Mouse (Mus musculus) testis, postnatal 14 days (tissue): ENCODE results near the gene Eif1ad.
"Not testable (repeated sequence)": the region's sequence is repeated elsewhere in the genome, so short reads cannot be mapped to it uniquely, and the experiment has no call there.

Experiments
- DNase-seq: peaks from one replicate; pipeline ENCODE4 v3.0.0; 2021; ENCODE audit warnings: low spot score

Gene Eif1ad

DNA sequence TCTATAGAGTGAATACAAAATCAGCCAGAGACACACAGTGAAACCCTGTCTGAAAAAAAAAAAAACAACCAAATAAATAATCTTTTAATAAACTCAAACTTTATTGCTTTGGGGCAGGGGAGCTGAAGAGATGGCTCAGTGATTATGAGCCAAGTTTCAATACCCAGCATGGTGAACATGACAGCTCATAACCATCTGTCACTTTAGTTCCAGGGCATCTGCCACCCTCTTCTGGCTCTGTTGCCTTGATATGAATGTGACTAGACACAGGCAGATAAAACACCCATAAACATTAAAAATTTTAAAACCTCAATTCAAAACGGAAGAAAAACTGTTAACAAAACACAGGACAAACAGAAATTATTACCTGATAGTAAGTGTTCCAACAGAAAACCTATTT lies 10.9 kb downstream of the Eif1ad start:
- no peak for DNase-seq

DNA sequence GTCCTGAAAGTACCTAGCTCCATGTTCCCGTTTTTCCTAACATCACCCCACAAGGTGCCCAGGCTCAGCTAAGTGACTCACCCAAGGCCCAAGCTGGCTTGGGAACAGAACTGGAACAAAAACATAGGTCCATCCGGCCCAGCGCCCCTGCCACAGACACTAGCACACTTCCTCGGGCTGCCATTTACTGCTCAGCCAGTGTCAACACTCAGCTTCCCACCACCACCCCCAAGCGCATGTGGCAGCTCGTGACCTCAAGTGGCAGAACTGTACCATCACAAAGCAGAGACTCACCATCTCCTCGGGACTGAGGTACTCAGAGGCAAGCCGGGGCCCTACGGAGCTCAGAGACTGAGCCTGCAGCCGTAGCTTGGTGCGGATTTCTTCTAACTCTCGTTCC lies 16.8 kb downstream of the Eif1ad start:
- DNase-seq: no peak

DNA sequence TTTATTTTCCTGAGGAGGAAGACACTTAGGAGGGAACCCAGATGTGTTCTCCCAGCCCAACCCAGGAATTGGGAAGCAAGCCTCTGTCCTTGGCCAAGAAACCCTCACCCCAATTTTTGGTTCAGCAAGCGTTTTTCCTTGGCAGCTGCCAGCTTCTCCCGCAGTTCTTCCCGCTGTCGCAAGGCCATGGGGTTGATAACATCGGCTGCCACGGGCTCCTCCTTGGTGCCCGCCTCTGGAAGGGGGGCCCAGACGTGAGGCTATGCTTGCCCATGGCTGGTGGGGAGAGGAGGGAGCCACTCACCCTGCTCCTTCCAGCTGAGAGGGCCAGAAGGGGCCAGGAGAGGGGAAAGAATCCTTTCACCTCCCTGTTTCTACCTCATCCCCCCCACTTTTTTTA lies 18.2 kb downstream of the Eif1ad start:
- no peak for DNase-seq

DNA sequence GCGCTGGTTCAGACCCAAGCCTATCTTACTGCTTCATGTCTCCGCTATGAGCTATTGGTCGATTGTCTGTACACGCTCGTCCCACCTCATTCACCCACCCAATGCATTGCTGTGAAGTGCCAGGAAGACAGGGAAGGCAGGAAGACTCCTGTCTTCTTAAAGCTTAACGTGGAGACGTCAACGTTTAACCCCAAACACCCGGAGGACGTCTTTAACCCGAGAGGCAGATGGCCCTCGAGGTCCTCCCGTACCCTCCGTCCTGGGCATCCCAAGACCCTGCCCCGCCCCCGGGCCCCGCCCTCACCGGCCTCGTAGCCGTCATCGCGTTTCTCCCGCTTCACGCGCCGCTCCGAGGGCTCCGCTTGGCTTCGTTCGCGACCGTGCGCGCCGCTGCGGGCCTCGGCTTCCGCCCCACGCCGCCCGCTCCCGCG lies 21.5 kb downstream of the Eif1ad start:
- DNase-seq: peak; percentile 52

DNA sequence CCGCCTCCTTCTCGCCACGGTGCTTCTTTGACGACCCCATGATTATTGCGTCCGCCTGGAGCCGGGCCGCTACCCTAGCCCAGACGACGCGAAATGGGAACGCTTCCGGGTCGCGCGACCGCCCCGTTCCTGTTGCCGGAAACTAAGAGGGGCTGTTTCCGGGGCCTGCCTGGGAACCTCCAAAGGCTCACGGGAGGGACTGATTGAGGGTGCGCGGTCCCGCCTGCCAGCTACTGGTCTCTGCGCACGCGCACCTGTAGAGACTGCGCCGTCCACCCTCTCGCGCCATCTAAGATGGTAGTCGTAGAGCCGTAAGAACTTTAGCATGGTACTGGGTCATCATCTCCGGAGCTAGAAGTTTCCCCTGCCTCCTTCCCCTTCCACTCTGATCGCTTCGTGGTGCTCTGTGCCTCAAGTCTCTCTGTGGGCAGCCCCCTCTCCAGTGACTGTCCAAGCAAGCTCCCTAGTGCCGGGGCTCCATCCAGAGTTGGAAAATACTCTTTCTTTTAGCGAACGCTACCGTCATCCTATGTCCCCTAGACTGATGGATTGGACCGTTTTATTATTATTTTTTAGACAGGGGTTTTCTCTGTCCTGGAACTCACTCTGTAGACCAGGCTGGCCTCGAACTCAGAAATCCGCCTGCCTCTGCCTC lies 22.2 kb downstream of the Eif1ad start, which contains the start of gene Sart1:
Gene Sart1, minus strand, starts transcription at position 116 of the 655 bp plus-strand sequence.
- DNase-seq: peak; percentile 96

DNA sequence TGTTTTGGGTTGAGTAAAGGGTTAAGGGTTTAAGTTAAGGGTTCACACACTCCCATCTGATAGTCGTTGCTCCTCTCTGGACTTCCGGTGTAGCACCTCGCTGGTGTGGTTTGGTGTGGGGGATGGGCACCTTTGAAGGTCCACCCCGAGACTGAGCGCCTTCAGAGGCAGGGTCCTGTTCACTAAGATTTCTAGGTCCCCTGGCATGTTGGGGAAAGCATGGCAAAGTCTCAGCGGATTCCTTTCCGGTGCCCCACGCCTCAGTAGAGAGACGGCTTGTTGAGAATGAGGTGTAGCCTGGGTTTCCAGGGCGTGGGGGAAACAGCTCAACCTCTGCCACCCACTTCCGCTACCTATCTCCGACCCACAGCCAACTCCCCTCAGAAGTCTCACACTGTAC lies 23.1 kb downstream of the Eif1ad start:
- no peak for DNase-seq

DNA sequence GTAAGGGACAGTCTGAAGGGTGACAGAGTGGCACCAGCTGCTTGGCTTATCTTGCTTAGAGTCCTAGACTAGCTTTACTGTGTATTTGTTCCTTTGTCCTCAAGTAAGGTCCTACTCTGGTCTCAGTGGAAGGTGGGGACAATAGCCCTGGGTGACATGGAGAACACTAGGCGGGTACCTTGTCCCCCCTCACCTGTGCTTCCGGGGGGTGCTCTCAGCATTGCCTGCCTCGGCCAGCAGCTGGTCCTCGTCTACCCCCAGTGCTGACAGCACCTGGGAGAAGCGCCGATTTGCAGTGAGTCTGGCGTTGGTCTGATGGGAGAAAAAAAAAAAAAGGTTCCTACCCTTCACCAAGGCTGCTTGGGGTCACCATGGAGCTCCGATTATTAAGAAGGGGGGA lies 23.9 kb downstream of the Eif1ad start:
- DNase-seq: no peak

DNA sequence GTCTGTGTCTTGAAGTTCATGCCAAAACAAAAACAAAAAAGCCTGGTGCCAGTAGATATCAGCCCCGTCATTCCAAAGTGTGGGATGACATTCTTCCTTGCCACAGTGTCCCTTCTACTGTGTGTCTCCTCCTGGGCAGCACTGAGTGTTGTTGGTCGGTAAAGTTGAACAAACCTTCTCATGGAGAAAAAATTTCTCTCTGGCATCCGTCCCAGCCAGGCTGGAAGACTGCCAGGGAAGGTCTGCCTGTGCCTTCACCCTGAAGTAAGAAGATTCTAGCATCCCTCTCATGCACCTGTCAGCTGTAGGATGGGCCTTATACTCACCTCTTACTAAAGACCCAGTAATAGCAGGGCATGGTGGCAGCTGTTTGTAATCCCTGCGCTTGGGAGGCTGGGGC lies 26.4 kb downstream of the Eif1ad start:
- peak; percentile 68 for DNase-seq

DNA sequence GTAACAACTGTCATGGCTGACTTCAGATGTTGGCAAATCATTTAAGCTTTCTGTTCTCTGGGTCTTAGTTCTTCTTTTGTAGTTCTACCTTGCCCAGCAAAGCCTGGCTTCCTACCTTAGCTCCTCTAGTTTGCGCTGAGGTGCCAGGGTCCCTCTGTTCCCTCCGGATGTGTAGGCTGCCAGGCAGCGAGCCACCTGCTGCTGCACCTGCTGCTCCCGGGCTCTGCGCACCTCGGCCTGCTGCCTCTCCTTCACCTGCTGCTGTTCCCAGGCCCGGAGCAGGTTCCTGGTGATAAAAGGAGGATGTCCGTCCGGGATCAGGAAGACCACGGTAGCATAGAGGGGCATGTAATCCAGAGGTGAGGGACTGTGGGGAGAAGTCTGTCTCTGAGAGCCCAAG lies 27.6 kb downstream of the Eif1ad start:
- no peak for DNase-seq

DNA sequence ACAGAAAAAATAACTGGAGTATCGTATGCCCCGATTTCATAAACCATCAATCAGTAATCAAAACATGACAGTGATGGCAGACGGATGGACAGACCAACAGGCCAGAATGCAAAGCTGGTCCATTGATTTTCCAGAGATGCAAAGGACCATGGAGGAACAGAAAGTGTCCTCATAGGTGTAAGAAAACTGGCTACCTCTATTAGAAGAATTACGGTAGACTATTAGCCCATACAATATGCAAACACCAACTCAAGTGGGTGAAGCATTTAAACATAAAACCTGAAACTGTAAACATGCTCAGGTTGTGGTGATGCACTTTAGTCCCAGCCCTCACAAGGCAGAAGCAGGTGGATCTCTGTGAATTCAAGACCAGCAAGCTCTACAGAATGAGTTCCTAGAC lies 28.8 kb downstream of the Eif1ad start:
- DNase-seq: no peak

DNA sequence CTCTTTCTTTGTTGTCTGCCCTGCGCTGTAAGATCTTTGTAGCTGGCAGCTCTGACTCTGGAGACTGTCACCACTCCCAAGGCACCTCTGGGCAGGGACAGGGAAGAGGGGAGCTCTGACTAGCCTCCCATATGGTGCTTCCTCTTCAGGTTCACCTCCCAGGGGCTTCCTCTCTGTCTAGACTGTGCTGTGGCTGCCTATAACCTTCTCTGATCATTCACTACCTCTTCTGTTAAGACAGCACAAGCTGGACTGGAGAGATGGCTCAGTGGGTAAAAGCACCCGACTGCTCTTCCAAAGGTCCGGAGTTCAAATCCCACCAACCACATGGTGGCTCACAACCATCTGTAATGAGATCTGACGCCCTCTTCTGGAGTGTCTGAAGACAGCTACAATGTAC lies 34.5 kb downstream of the Eif1ad start:
- not testable (repeated sequence) for DNase-seq

DNA sequence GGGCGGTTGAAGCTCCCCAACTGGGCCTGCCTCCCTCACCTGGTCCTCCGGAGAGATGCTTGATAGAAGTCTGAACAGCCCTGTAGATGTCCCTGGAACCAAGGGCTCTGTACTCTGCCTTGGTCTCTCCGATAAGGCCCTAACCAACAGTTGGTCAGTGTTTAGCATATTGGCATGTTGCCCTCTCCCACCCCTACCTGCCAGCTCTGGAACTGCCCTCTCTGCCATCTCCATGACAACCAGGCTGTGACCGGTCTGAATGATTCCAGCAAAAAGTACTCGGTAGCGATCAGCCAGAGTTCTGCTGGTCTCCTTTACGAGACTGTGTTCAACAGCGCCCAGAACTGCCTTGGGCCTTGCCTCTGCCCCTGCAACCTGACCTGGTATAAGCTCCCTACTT lies 35.8 kb downstream of the Eif1ad start, which contains the start of gene Tsga10ip:
Gene Tsga10ip, minus strand, starts transcription at position 234 of the 400 bp plus-strand sequence.
- no peak for DNase-seq

DNA sequence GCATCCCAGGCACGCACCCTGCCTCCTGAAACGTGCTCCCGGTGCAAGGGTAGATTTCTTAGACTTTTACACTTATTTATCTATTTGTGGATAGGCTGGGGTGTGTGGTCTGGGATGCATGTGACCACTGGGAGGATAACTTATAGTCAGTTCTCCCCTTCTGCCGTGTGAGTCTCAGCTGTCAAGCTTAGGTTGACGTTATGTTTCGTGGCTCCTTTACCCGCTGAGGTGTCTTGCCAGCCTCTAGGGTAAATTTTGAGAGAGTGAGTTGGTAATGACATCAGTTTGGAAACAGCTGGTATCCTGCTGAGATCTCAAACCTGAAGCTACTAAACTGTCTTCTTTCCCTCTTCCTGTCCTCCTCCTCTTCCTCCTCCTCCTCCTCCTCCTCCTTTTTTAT lies 39.4 kb downstream of the Eif1ad start:
- no peak for DNase-seq

DNA sequence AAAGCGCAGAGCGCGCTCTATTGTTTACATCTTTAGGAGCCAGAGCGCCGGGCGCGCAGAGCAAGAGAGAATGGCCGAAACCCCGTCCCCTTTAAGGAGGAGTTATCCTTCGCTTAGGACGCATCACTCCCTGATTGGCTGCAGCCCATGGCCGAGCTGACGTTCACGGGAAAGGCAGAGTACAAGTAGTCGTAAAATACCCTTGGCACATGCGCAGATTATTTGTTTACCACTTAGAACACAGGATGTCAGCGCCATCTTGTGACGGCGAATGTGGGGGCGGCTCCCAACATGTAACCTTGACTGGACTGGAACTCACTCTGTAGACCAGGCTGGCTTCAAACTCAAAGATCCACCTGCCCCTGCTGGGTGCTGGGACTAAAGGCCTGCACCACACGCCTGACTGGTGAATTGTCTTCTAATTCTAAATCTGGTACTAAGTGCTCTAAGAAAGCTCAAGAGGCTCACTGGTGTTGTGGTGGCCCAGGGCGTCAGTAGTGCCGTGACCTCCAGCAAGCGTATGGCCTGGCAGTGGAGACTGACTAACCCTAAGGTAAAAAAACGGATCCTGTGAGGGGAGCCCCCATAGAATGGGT lies 40.1 kb downstream of the Eif1ad start:
- DNase-seq: not testable (repeated sequence)

DNA sequence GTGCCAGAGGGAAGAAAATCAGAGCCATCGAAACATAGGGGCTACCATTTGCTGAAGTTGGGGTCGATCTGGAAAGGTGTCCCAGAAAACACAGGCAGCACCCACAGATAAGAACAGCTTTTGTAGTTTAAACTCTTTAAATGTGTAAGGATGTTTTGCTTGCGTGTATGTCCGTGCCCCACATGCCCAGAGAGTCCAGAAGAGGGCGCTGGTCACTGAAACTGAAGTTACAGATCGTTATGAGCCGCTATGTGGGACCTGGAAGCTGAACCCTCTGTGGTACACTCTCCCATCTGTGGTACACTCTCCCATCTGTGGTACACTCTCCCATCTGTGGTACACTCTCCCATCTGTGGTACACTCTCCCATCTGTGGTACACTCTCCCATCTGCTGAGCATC lies 40.6 kb downstream of the Eif1ad start:
- no peak for DNase-seq

DNA sequence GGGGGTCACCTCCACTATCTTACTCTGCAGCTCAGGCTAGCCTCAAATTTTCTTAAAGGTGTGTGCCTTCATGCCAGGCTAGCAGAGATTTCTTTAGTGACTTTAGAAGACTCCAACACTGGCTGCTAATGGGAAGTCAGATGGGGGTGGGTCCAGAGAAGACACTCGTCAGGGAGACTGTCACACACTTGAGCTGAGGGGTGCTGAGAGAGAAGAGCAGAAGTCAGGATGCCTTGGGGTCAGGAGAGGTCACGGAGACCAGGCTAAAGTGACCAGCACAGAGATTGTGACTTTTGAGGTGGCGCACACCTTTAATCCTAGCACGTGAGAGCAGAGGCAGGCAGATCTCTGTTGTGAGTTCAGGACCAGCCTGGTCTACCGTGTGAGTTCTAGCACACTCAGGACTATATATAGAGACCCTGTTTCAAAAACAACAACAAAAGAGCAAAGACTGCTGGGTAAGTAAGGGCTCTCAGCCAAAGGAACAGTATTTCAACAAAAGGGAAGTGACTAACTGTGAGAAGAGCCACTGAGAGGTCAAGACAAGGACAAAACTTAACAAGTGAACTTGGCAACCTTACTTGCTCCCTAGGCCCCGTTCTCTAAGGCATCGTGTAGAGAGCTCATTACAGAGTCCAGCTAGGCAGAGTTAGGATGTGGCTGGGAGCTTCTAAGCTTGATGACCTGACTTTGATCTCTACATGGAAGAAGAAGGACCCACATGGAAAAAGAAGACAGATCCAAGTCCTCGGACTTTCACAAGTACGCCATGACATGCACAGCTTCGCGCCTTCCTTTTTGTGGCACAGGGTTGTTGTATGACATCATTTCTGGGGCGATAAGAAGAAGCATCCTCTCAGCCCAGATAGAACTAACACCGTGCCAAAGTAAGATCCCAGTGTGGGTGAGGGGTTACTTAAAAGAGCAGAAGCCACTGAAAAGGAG lies 41.8 kb downstream of the Eif1ad start:
- no peak for DNase-seq

DNA sequence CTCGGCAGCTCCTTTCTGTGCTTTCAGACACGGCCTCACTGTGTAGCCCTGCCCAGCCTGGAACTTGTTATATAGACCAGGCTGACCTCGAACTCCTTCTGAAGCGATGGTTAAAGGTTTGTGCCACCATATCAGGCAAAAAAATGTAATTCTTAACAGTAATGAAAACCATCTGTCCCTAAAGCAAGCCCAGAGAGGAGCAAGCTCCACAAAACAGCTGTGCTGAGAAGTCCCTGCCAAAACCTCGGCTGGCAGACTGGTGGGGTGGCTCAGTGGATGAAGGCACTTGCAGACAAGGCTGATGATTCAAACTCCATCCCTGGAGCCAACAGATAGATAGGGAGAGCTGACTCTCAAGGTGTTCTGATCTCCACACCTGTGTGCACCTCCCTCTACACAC lies 42.5 kb downstream of the Eif1ad start:
- DNase-seq: no peak

DNA sequence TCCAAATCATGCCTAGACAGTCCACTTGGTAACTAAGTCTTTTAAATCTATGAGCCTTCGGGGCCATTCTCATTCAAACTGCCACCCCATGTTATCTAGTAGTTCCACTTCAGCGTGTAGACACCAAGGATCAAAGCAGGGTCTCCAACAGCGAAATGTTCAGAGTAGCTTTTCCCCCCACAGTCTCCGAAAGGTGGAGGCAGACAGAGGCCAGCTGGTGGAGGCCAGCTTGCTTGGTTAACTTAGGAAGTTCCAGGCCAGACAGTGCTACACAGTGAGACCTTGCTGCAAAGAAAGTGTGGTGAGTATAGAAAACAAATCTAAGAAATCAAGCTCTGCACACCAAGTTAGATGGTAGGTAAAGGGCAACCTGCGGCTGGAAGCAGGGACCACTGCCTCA lies 44.1 kb downstream of the Eif1ad start:
- DNase-seq: no peak

DNA sequence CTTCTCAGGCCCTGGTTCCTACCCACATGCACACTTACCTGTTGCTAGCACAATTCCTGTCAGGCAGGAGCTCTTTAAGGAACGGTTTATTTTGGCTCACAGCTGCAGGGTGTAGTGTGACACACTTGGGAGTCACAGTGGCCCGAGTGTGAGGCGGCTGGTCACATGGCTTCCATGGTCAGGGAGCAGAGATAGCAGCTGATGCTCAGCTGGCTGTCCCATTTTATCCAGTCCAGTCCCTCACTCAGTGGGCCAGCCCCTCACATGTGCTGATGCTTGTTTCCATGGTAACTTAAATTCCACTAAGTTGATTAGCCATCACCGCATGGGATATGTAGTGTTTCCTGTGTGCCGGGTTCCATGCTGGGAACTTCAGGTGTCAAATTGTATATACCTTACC lies 45.4 kb downstream of the Eif1ad start:
- DNase-seq: no peak

DNA sequence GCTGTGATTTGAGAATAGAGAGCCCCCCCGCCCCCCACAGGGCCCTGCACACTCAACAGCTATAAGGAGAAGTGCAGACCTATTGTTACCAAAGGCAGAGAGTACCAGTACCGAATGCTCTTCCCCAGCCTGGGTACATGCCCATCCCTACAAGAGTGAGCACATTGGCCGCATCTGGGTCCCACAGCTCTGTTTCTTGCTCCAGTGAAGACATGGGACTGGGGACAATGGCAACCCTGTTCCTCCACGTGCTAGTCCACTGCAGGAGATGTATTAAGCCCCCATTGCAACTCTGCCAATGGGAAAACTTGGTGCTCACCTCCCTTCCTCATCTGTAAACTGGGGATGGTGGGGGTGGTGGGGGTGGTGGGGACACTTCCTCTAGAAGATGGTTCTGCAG lies 47.3 kb downstream of the Eif1ad start:
- no peak for DNase-seq

DNA sequence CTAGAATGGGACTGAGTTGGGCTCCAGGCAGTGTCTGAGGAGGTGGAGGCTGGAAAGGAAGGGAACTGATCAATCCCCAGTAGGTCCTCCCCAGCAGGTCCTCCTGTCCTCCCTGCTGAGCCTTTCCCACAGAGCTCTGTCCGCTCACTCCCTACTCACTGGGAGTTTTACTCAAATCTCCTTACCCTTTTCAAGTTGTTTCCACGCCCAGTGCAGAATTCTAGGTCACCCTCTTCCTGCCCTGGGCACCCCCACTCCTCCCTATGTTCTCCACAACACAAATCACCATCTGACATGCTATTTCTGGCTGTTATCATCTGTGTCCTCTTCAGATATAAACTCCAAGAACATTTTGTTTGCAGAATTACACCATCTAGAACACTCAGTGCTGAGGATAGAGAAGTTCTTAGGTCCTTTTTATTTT lies 48.0 kb downstream of the Eif1ad start:
- peak; percentile 76 for DNase-seq

DNA sequence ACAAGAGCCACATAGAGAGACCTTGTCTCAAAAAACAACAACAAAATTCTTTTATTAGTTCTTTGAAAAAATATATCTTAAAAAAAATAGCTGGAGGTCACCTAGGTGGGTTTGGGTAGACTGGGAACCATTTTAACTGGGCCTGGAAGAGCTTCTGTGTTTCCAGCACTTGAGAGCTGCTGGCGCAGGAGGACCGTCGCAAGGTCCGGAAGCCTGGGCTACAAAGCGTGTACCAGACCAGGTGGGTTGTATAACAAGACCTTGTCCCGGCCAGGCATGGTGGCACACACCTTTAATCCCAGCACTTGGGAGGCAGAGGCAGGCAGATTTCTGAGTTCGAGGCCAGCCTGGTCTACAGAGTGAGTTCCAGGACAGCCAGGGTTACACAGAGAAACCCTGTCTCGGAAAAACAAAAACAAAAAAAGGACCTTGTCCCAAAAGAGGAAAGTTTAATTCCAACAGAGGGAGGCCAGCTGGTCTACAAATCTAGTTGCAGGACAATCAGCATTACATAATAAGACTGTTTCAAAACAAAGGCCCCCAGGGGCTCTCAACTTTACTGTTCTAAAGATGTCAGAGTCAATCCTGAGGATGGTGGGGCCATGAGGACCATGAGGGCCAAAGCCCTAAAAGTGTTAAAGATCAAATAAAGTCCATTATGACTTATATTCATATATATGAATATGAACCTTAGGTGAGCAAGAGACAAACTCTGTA lies 52.4 kb downstream of the Eif1ad start:
- no peak for DNase-seq
